Mouse (Mus musculus): ENCODE data around the gene Armt1. TPM values are rescaled to one million over a fixed set of nuclear protein-coding genes. Genes with fewer than 3 reads are reported as not detected.

The Armt1 gene
- total and polyA plus RNA-seq, 3 experiments, result 24.2 to 25.1 TPM; not detected in 1

GRCm38 (mm10) chr10:4386609-4387591 is 45.4 kb upstream of the Armt1 start:
- peak overlapping the region; percentile 85 to 99 for H3K4me3 ChIP-seq (ENCODE audit: control insufficient read depth in 1 of 2, insufficient read depth in 1 of 2, low read depth in 2 of 2, low read length in 2 of 2)
- H3K27ac ChIP-seq (ENCODE audit: control insufficient read depth, low read depth, low read length), result peak overlapping the region; percentile 93
- peak overlapping the region; percentile 98 for H3K9ac ChIP-seq (ENCODE audit: control insufficient read depth, low read depth, low read length, poor library complexity, severe bottlenecking)
- no peaks in the 10 kb centered on the region for H3K9me3 ChIP-seq (replicated peaks; ENCODE audit: insufficient read depth, low read length)
- H3K4me1 ChIP-seq (ENCODE audit: control insufficient read depth in 1 of 2, insufficient read depth in 2 of 2, low read length in 2 of 2), result peaks cover 27 to 28% of the 10 kb centered on the region in 2 experiments
- peak; percentile 94 for DNase-seq (ENCODE audit: low read depth, low spot score)
- peaks cover 59% of the 10 kb centered on the region for H3K79me2 ChIP-seq (ENCODE audit: control insufficient read depth, insufficient read depth, low read length, poor library complexity)
- H3K27me3 ChIP-seq (ENCODE audit: control insufficient read depth in 1 of 2, insufficient read depth in 2 of 2, low read length in 2 of 2), result no peaks in the 10 kb centered on the region
- H3K36me3 ChIP-seq (ENCODE audit: control insufficient read depth in 1 of 2, insufficient read depth in 2 of 2, low read length in 2 of 2), result peaks cover 1 to 30% of the 10 kb centered on the region in 2 experiments; a peak in 3 of 4 replicates
- TF ChIP-seq SIN3A (IDR thresholded peaks at IDR 0.05; ENCODE audit: low read length) (no peak; the same call in none of the 2 replicates), CHD2 (IDR thresholded peaks at IDR 0.05; ENCODE audit: low read length) (peak; percentile 81), E2F4 (IDR thresholded peaks at IDR 0.05; ENCODE audit: borderline replicate concordance, low read depth, low read length) (0 out of 2 replicates have a peak, but pooled peaks have one; percentile 5), NRF1 (IDR thresholded peaks at IDR 0.05; ENCODE audit: insufficient read depth, low read depth, low read length, poor library complexity, severe bottlenecking) (peak; percentile 62; the same call in 1 of the 2 replicates), USF2 (IDR thresholded peaks at IDR 0.05; ENCODE audit: borderline replicate concordance in 1 of 2, insufficient read depth in 1 of 2, low read depth in 1 of 2, low read length in 2 of 2) (no peak), ZMIZ1 (IDR thresholded peaks at IDR 0.05; ENCODE audit: low read depth, low read length) (no peak), MEF2A (IDR thresholded peaks at IDR 0.05; ENCODE audit: extremely low read depth, insufficient replicate concordance, low read depth, low read length, poor library complexity, severe bottlenecking) (no peak), EP300 (IDR thresholded peaks at IDR 0.05; ENCODE audit: low read depth in 1 of 2, low read length in 2 of 2) (0 out of 4 replicates have a peak, but pooled peaks of 1 of the 2 experiments have one; percentile 3), CTCF (IDR thresholded peaks at IDR 0.05 in 2 of 3, conservative IDR thresholded peaks at IDR 0.05 in 1 of 3; ENCODE audit: control insufficient read depth in 1 of 3, insufficient read depth in 1 of 3, low read depth in 2 of 3, low read length in 3 of 3, poor library complexity in 1 of 3, severe bottlenecking in 1 of 3) (0 out of 6 replicates have a peak, but pooled peaks of 1 of the 3 experiments have one; percentile 7), JUND (IDR thresholded peaks at IDR 0.05; ENCODE audit: low read depth, low read length) (no peak), UBTF (IDR thresholded peaks at IDR 0.05; ENCODE audit: borderline replicate concordance, insufficient read depth, low read depth, low read length) (no peak), HCFC1 (IDR thresholded peaks at IDR 0.05; ENCODE audit: low read depth, low read length) (peak; percentile 80), ZNF384 (IDR thresholded peaks at IDR 0.05; ENCODE audit: low read depth, low read length) (no peak), MAZ (IDR thresholded peaks at IDR 0.05; ENCODE audit: low read depth, low read length) (peak; percentile 88), USF1 (IDR thresholded peaks at IDR 0.05; ENCODE audit: low read depth, low read length) (no peak), MAX (IDR thresholded peaks at IDR 0.05; ENCODE audit: low read length) (peak; percentile 31; the same call in 1 of the 2 replicates), RCOR1 (IDR thresholded peaks at IDR 0.05; ENCODE audit: low read depth, low read length) (no peak), POLR2A (IDR thresholded peaks at IDR 0.05; ENCODE audit: control insufficient read depth in 1 of 2, insufficient read depth in 1 of 2, low read depth in 1 of 2, low read length in 2 of 2, poor library complexity in 1 of 2) (peak; percentile 43 to 72; a peak in 3 of 4 replicates), GABPA (IDR thresholded peaks at IDR 0.05; ENCODE audit: low read depth, low read length) (no peak), GATA1 (IDR thresholded peaks at IDR 0.05; ENCODE audit: low read depth, low read length) (no peak), KAT2A (conservative IDR thresholded peaks at IDR 0.05; ENCODE audit: low read depth, low read length) (no peak), MYC (IDR thresholded peaks at IDR 0.05; ENCODE audit: low read depth, low read length) (no peak), TBP (IDR thresholded peaks at IDR 0.05; ENCODE audit: low read depth, low read length) (peak; percentile 56; the same call in 1 of the 2 replicates), MAFK (IDR thresholded peaks at IDR 0.05; ENCODE audit: borderline replicate concordance, low read depth, low read length) (no peak), RAD21 (IDR thresholded peaks at IDR 0.05; ENCODE audit: low read depth, low read length) (no peak), MYB (IDR thresholded peaks at IDR 0.05; ENCODE audit: low read depth, low read length) (no peak), TCF12 (IDR thresholded peaks at IDR 0.05; ENCODE audit: low read depth, low read length) (0 out of 2 replicates have a peak, but pooled peaks have one; percentile 6), POLR2AphosphoS2 (IDR thresholded peaks at IDR 0.05; ENCODE audit: low read length) (no peak), NELFE (IDR thresholded peaks at IDR 0.05; ENCODE audit: low read depth, low read length) (no peak; the same call in none of the 2 replicates), ZKSCAN1 (IDR thresholded peaks at IDR 0.05; ENCODE audit: low read depth, low read length) (no peak), TAL1 (IDR thresholded peaks at IDR 0.05; ENCODE audit: low read length) (no peak), ETS1 (IDR thresholded peaks at IDR 0.05; ENCODE audit: low read depth, low read length) (peak; percentile 64), MXI1 (IDR thresholded peaks at IDR 0.05; ENCODE audit: low read depth, low read length) (no peak; the same call in 1 of the 2 replicates), BHLHE40 (IDR thresholded peaks at IDR 0.05; ENCODE audit: borderline replicate concordance, low read depth, low read length) (no peak)
